Mouse (Mus musculus) heart, embryonic 14.5 days (tissue): Measurements from ENCODE around the gene Rhot2. TPM values are rescaled to one million over a fixed set of nuclear protein-coding genes. Genes with fewer than 3 reads are reported as not detected.
A peak's percentile ranks its signal among the peaks of the same experiment; 100 is the strongest.
"Not testable (repeated sequence)": the region's sequence is repeated elsewhere in the genome, so short reads cannot be mapped to it uniquely, and the experiment has no call there.

ENCODE experiments used
- ATAC-seq: fragments of 200-750 bp; cut with Nextera tagmentation; 2 replicates; pipeline ENCODE4 v1.8.0; 2017; ENCODE audit warnings: low read depth, moderate TSS enrichment; ENCODE audit not compliant: insufficient number of reproducible peaks, insufficient read depth, low FRiP score
- H3K27ac ChIP-seq, 2 experiments: fragments of 200-500 bp in 1 of 2; fragments of 300-500 bp in 1 of 2; sonication (generic) in 1 of 2; replicated peaks in 1 of 2; 2 replicates each; pipeline ENCODE4 v1.5.1; 2012 to 2014; ENCODE audit warnings: low read depth in 2 of 2, low read length in 2 of 2, control low read depth in 1 of 2, mild to moderate bottlenecking in 1 of 2, mixed read lengths in 1 of 2; ENCODE audit not compliant: control insufficient read depth in 1 of 2, insufficient read depth in 1 of 2
- H3K27me3 ChIP-seq: fragments of 300-500 bp; sonication (generic); 2 replicates; pipeline ENCODE4 v1.6.1; 2014; ENCODE audit warnings: mild to moderate bottlenecking, low read length, control low read depth; ENCODE audit not compliant: control insufficient read depth, insufficient read depth
- H3K36me3 ChIP-seq: fragments of 300-500 bp; sonication (generic); 2 replicates; pipeline ENCODE4 v1.6.1; 2014; ENCODE audit warnings: mild to moderate bottlenecking, control low read depth, low read length, mixed read lengths; ENCODE audit not compliant: control insufficient read depth, insufficient read depth
- H3K4me1 ChIP-seq, 2 experiments: fragments of 200-500 bp in 1 of 2; fragments of 300-500 bp in 1 of 2; sonication (generic) in 1 of 2; 2 replicates each; pipeline ENCODE4 v1.6.1; 2012 to 2014; ENCODE audit warnings: low read length in 2 of 2, control low read depth in 1 of 2, mixed read lengths in 1 of 2; ENCODE audit not compliant: control insufficient read depth in 2 of 2, insufficient read depth in 2 of 2
- H3K4me2 ChIP-seq: fragments of 300-500 bp; sonication (generic); 2 replicates; pipeline ENCODE4 v1.6.1; 2014; ENCODE audit warnings: mild to moderate bottlenecking, low read length
- H3K4me3 ChIP-seq, 2 experiments: fragments of 200-500 bp in 1 of 2; fragments of 300-500 bp in 1 of 2; sonication (generic) in 1 of 2; 2 replicates each; pipeline ENCODE4 v1.5.1; 2012 to 2014; ENCODE audit warnings: low read length in 2 of 2, mild to moderate bottlenecking in 2 of 2, control low read depth in 1 of 2, low read depth in 1 of 2, moderate library complexity in 1 of 2; ENCODE audit not compliant: control insufficient read depth in 1 of 2, insufficient read depth in 1 of 2
- H3K9ac ChIP-seq: fragments of 300-500 bp; sonication (generic); 2 replicates; pipeline ENCODE4 v1.6.1; 2014; ENCODE audit warnings: mild to moderate bottlenecking, low read length
- H3K9me3 ChIP-seq: fragments of 300-500 bp; sonication (generic); 2 replicates; pipeline ENCODE4 v1.6.1; 2016; ENCODE audit warnings: low read length, control low read depth; ENCODE audit not compliant: control insufficient read depth
- WGBS: fragments of 180-500 bp; shearing (Covaris S2); extraction: QIAGEN DNeasy Blood & Tissue Kit; methylation state at CpG from one replicate; pipeline ENCODE4 v1.1.7; 2014; 5-methylcytosine and 5-hydroxymethylcytosine counted together
- polyA plus RNA-seq: library from polyadenylated mRNA; unstranded; fragments of >200 nt; fragmentation: Nextera tagmentation; extraction: Ambion mirVana; gene quantifications from 2 replicates; pipeline ENCODE4 v1.2.1, GENCODE M21; 2014

Rhot2 gene
- polyA plus RNA-seq, 1 experiment from 2014 or later = 12.7 TPM

GRCm38 (mm10) chr17:25809606-25810340 is 34.9 kb downstream of the Rhot2 start:
- Histone ChIP-seq H3K36me3 (no peaks in the 10 kb centered on the region), H3K4me3 (peak overlapping the region; percentile 41 to 64), H3K9ac (peak overlapping the region; percentile 70), H3K27me3 (peaks cover 57% of the 10 kb centered on the region), H3K9me3 (no peaks in the 10 kb centered on the region), H3K4me1 (peaks cover 0 to 10% of the 10 kb centered on the region in 2 experiments; a peak in 1 of 4 replicates), H3K4me2 (peak overlapping the region; percentile 96), H3K27ac (no peak overlapping the region)
- no peak for ATAC-seq
- 10% methylated on average over 25 of the region's 25 CpGs for WGBS

GRCm38 (mm10) chr17:25808789-25809605 is 35.7 kb downstream of the Rhot2 start, which contains the start of gene Fbxl16:
TSS of gene Fbxl16 (plus strand) at chr17:25809085.
- H3K4me2 ChIP-seq = peak within 1 kb of the TSS; percentile 96
- WGBS = under 1% methylated on average over 69 of the region's 100 CpGs
- no peaks in the 10 kb centered on the region for H3K36me3 ChIP-seq
- H3K27me3 ChIP-seq = peaks cover 54% of the 10 kb centered on the region
- peak within 1 kb of the TSS; percentile 41 to 64 for H3K4me3 ChIP-seq
- no peak within 1 kb of the TSS for H3K27ac ChIP-seq
- peaks cover 0 to 10% of the 10 kb centered on the region in 2 experiments; a peak in 1 of 4 replicates for H3K4me1 ChIP-seq
- H3K9ac ChIP-seq = peak within 1 kb of the TSS; percentile 70
- H3K9me3 ChIP-seq = no peaks in the 10 kb centered on the region
- peak; percentile 73 for ATAC-seq

- Histone ChIP-seq H3K4me3 (peak overlapping the region in 1 of 2 experiments; percentile 64; a peak in 1 of 4 replicates), H3K4me2 (peak overlapping the region; percentile 96), H3K27ac (no peak overlapping the region), H3K4me1 (peaks cover 4 to 10% of the 10 kb centered on the region in 2 experiments; a peak in 2 of 4 replicates), H3K36me3 (no peaks in the 10 kb centered on the region), H3K9ac (no peak overlapping the region), H3K9me3 (no peaks in the 10 kb centered on the region), H3K27me3 (peaks cover 52% of the 10 kb centered on the region)
- no peak for ATAC-seq
- 36% methylated on average over 5 of the region's 5 CpGs for WGBS
These were observed 36.6 kb downstream of the Rhot2 start for GRCm38 (mm10) chr17:25808028-25808427.

- peaks cover 9 to 15% of the 10 kb centered on the region in 2 experiments for H3K4me1 ChIP-seq
- 46% methylated on average over 2 of the region's 2 CpGs for WGBS
- H3K9me3 ChIP-seq, ATAC-seq, H3K27ac ChIP-seq, H3K9ac ChIP-seq, H3K4me2 ChIP-seq, H3K4me3 ChIP-seq, H3K36me3 ChIP-seq: not testable (repeated sequence)
- H3K27me3 ChIP-seq = peaks cover 47% of the 10 kb centered on the region
These were observed 37.2 kb downstream of the Rhot2 start for GRCm38 (mm10) chr17:25807452-25807851.

GRCm38 (mm10) chr17:25806507-25806906 is 38.1 kb downstream of the Rhot2 start:
- 84% methylated on average over 4 of the region's 4 CpGs for WGBS
- no peak overlapping the region for H3K4me2 ChIP-seq
- no peaks in the 10 kb centered on the region for H3K36me3 ChIP-seq
- H3K27ac ChIP-seq = no peak overlapping the region
- H3K27me3 ChIP-seq = peaks cover 37% of the 10 kb centered on the region
- no peak overlapping the region for H3K4me3 ChIP-seq
- H3K9ac ChIP-seq = no peak overlapping the region
- peaks cover 9 to 15% of the 10 kb centered on the region in 2 experiments for H3K4me1 ChIP-seq
- H3K9me3 ChIP-seq = no peaks in the 10 kb centered on the region
- ATAC-seq = no peak

GRCm38 (mm10) chr17:25802825-25803517 is 41.7 kb downstream of the Rhot2 start:
- H3K36me3 ChIP-seq = no peaks in the 10 kb centered on the region
- H3K4me3 ChIP-seq = no peak overlapping the region
- peak overlapping the region in 1 of 2 experiments; percentile 25; a peak in 1 of 4 replicates for H3K27ac ChIP-seq
- peak; percentile 82 for ATAC-seq
- H3K9ac ChIP-seq = no peak overlapping the region
- H3K4me2 ChIP-seq = peak overlapping the region; percentile 44
- H3K27me3 ChIP-seq = peaks cover 2% of the 10 kb centered on the region
- H3K9me3 ChIP-seq = no peaks in the 10 kb centered on the region
- peaks cover 5 to 9% of the 10 kb centered on the region in 2 experiments for H3K4me1 ChIP-seq
- WGBS = 12% methylated on average over 10 of the region's 10 CpGs

- H3K36me3 ChIP-seq = no peaks in the 10 kb centered on the region
- ATAC-seq = no peak
- H3K27me3 ChIP-seq = no peaks in the 10 kb centered on the region
- H3K4me3 ChIP-seq = no peak overlapping the region
- peaks cover 12 to 16% of the 10 kb centered on the region in 2 experiments for H3K4me1 ChIP-seq
- WGBS = 7% methylated on average over 6 of the region's 6 CpGs
- no peaks in the 10 kb centered on the region for H3K9me3 ChIP-seq
- H3K27ac ChIP-seq = no peak overlapping the region
- H3K9ac ChIP-seq = no peak overlapping the region
- H3K4me2 ChIP-seq = no peak overlapping the region
These were observed 43.6 kb downstream of the Rhot2 start for GRCm38 (mm10) chr17:25801029-25801428.
